Mouse (Mus musculus): Measurements from ENCODE around the gene Usb1. TPM values are rescaled to one million over a fixed set of nuclear protein-coding genes. Genes with fewer than 3 reads are reported as not detected.

Usb1 gene
- 39.6 and 45.5 TPM in 2 replicates for polyA plus RNA-seq (2015; fragmentation: Nextera tagmentation; extraction: Ambion mirVana)

- Histone ChIP-seq H3K27ac (ENCODE audit: low read length) (peak within 1 kb of the TSS; percentile 98), H3K4me3 (ENCODE audit: low read length) (peak within 1 kb of the TSS; percentile 91), H3K4me2 (ENCODE audit: low read depth, low read length) (peak within 1 kb of the TSS; percentile 55), H3K27me3 (ENCODE audit: control insufficient read depth, insufficient read depth, low read depth, low read length) (no peaks in the 10 kb centered on the region), H3K4me1 (replicated peaks; ENCODE audit: control insufficient read depth, insufficient read depth, low read length) (peaks cover 15% of the 10 kb centered on the region), H3K36me3 (ENCODE audit: control insufficient read depth, insufficient read depth, low read length) (peaks cover 34% of the 10 kb centered on the region), H3K9ac (ENCODE audit: low read length) (peak within 1 kb of the TSS; percentile 93), H3K9me3 (ENCODE audit: control insufficient read depth, low read length) (no peaks in the 10 kb centered on the region)
- ATAC-seq (ENCODE audit: low read depth) = peak; percentile 95
- 0% methylated on average over 44 of the region's 80 CpGs for WGBS
These were observed at the start of gene Usb1, which contains the start of gene Zfp319 for GRCm38 (mm10) chr8:95331720-95332436. Gene Usb1 (plus strand): TSS chr8:95332284. Gene Zfp319 (minus strand): TSS chr8:95331950.

- Histone ChIP-seq H3K27ac (ENCODE audit: low read length) (no peak overlapping the region), H3K27me3 (ENCODE audit: control insufficient read depth, insufficient read depth, low read depth, low read length) (no peaks in the 10 kb centered on the region), H3K9me3 (ENCODE audit: control insufficient read depth, low read length) (no peaks in the 10 kb centered on the region), H3K4me3 (ENCODE audit: low read length) (no peak overlapping the region), H3K4me2 (ENCODE audit: low read depth, low read length) (no peak overlapping the region), H3K4me1 (replicated peaks; ENCODE audit: control insufficient read depth, insufficient read depth, low read length) (0 out of 2 replicates have a peak, but pooled peaks cover 4% of the 10 kb centered on the region), H3K9ac (ENCODE audit: low read length) (no peak overlapping the region), H3K36me3 (ENCODE audit: control insufficient read depth, insufficient read depth, low read length) (no peaks in the 10 kb centered on the region)
- WGBS = 51% methylated on average over 6 of the region's 6 CpGs
- no peak for ATAC-seq (ENCODE audit: low read depth)
These were observed 42.9 kb upstream of the Usb1 start for GRCm38 (mm10) chr8:95289066-95289650.

DNA sequence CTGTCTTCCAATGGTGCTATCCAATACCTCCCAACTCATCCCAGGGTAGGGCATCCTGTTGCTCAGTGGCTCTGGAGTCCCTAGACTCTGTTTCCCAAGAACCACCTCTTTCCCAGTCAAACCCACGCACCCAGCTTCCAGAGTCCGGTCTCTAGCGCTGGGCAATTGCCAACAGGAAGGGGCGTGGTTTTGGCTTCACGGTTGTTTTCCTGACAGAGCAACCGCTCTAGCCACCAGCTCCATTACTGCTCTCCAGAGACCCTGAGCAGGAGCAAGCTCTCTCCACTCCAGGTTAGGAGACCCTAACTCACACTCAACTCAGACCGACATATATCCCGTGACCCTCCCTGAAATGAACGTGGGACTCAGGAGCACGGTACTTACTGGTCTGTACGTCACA is 38.9 kb upstream of the Usb1 start:
- H3K27me3 ChIP-seq (ENCODE audit: control insufficient read depth, insufficient read depth, low read depth, low read length) = no peaks in the 10 kb centered on the region
- ATAC-seq (ENCODE audit: low read depth) = peak; percentile 77
- H3K4me3 ChIP-seq (ENCODE audit: low read length) = peak overlapping the region; percentile 33
- no peaks in the 10 kb centered on the region for H3K36me3 ChIP-seq (ENCODE audit: control insufficient read depth, insufficient read depth, low read length)
- no peaks in the 10 kb centered on the region for H3K9me3 ChIP-seq (ENCODE audit: control insufficient read depth, low read length)
- peak overlapping the region; percentile 57 for H3K9ac ChIP-seq (ENCODE audit: low read length)
- peak overlapping the region; percentile 24; the same call in 1 of the 2 replicates for H3K27ac ChIP-seq (ENCODE audit: low read length)
- WGBS = 67% methylated on average over 11 of the region's 11 CpGs
- H3K4me2 ChIP-seq (ENCODE audit: low read depth, low read length) = peak overlapping the region; percentile 57
- 0 out of 2 replicates have a peak, but pooled peaks cover 5% of the 10 kb centered on the region for H3K4me1 ChIP-seq (replicated peaks; ENCODE audit: control insufficient read depth, insufficient read depth, low read length)

GRCm38 (mm10) chr8:95293891-95294290 is 38.2 kb upstream of the Usb1 start:
- WGBS = 52% methylated on average over 7 of the region's 7 CpGs
- Histone ChIP-seq H3K4me2 (ENCODE audit: low read depth, low read length) (peak overlapping the region; percentile 57), H3K36me3 (ENCODE audit: control insufficient read depth, insufficient read depth, low read length) (no peaks in the 10 kb centered on the region), H3K9ac (ENCODE audit: low read length) (peak overlapping the region; percentile 57), H3K4me3 (ENCODE audit: low read length) (peak overlapping the region; percentile 33), H3K9me3 (ENCODE audit: control insufficient read depth, low read length) (no peaks in the 10 kb centered on the region), H3K27me3 (ENCODE audit: control insufficient read depth, insufficient read depth, low read depth, low read length) (no peaks in the 10 kb centered on the region), H3K27ac (ENCODE audit: low read length) (peak overlapping the region; percentile 73), H3K4me1 (replicated peaks; ENCODE audit: control insufficient read depth, insufficient read depth, low read length) (0 out of 2 replicates have a peak, but pooled peaks cover 5% of the 10 kb centered on the region)
- ATAC-seq (ENCODE audit: low read depth) = peak; percentile 79

GRCm38 (mm10) chr8:95302410-95302809 is 29.7 kb upstream of the Usb1 start:
- H3K9ac ChIP-seq (ENCODE audit: low read length) = no peak overlapping the region
- WGBS = 15% methylated on average over 5 of the region's 5 CpGs
- no peaks in the 10 kb centered on the region for H3K4me1 ChIP-seq (replicated peaks; ENCODE audit: control insufficient read depth, insufficient read depth, low read length)
- no peaks in the 10 kb centered on the region for H3K27me3 ChIP-seq (ENCODE audit: control insufficient read depth, insufficient read depth, low read depth, low read length)
- H3K4me2 ChIP-seq (ENCODE audit: low read depth, low read length) = no peak overlapping the region
- H3K36me3 ChIP-seq (ENCODE audit: control insufficient read depth, insufficient read depth, low read length) = no peaks in the 10 kb centered on the region
- H3K9me3 ChIP-seq (ENCODE audit: control insufficient read depth, low read length) = no peaks in the 10 kb centered on the region
- no peak overlapping the region for H3K27ac ChIP-seq (ENCODE audit: low read length)
- H3K4me3 ChIP-seq (ENCODE audit: low read length) = no peak overlapping the region
- ATAC-seq (ENCODE audit: low read depth) = no peak

DNA sequence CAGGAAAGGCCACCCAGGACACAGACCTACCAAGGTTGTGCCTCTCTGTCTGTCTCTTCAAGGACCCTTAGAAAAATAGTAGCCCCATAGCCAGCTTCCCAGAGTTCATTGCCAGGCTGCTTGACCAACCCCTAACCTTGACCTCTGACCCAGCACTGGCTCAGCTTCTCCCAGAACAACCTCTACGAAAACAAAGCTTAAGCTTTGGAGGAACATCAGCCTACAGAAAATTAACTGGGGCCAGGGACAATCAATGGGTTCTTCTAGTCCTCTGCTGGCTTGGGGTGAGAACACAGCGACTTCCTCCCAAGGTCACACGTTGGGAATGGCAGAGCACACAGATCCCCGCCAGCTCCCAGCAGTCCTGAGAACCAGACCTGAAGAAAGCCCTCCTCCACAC is 26.6 kb upstream of the Usb1 start:
- Histone ChIP-seq H3K36me3 (ENCODE audit: control insufficient read depth, insufficient read depth, low read length) (no peaks in the 10 kb centered on the region), H3K27ac (ENCODE audit: low read length) (no peak overlapping the region), H3K9me3 (ENCODE audit: control insufficient read depth, low read length) (no peaks in the 10 kb centered on the region), H3K4me1 (replicated peaks; ENCODE audit: control insufficient read depth, insufficient read depth, low read length) (no peaks in the 10 kb centered on the region), H3K9ac (ENCODE audit: low read length) (no peak overlapping the region), H3K27me3 (ENCODE audit: control insufficient read depth, insufficient read depth, low read depth, low read length) (no peaks in the 10 kb centered on the region), H3K4me3 (ENCODE audit: low read length) (no peak overlapping the region), H3K4me2 (ENCODE audit: low read depth, low read length) (no peak overlapping the region)
- no peak for ATAC-seq (ENCODE audit: low read depth)
- 53% methylated on average over 4 of the region's 4 CpGs for WGBS

GRCm38 (mm10) chr8:95306431-95306830 is 25.7 kb upstream of the Usb1 start, which contains the start of gene Cngb1:
Gene Cngb1 (minus strand): TSS chr8:95306585.
- WGBS = 44% methylated on average over 6 of the region's 6 CpGs
- no peak within 1 kb of the TSS for H3K4me2 ChIP-seq (ENCODE audit: low read depth, low read length)
- no peak within 1 kb of the TSS for H3K9ac ChIP-seq (ENCODE audit: low read length)

DNA sequence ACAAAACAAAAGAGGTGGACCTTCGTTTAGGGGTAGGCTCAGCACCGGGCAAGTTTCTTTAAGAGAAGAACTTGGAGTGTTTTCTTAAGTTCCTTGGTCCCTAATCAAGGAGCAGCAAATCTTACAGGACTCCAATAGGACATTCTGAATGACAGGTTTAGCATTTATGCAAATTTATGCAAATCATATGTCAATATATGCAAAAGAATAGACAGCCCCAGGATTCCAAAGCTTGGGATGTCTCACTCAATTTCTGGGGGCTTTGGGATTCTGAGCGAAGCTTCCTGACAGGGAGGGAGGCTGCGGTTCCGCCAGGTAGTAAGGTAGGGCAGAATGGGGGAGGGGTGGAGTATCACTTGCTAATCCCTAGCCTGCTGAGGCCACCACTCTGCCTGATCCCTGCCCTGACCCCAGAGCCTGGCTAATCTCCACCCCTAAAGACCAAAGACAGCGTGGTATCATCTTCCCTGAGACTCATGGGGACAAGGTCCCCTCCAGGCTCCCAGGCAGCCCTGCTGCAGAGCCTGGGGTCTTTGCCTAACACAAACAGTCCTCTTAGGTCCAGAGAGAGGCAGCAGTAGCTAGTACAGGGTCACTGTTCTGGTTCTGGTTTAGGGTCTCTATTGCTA is 21.6 kb upstream of the Usb1 start, which contains the start of gene Tepp:
Gene Tepp, plus strand, starts transcription at position 225 of the 629 bp plus-strand sequence.
- Histone ChIP-seq H3K9me3 (ENCODE audit: control insufficient read depth, low read length) (no peaks in the 10 kb centered on the region), H3K9ac (ENCODE audit: low read length) (no peak within 1 kb of the TSS), H3K4me2 (ENCODE audit: low read depth, low read length) (no peak within 1 kb of the TSS), H3K4me3 (ENCODE audit: low read length) (no peak within 1 kb of the TSS), H3K4me1 (replicated peaks; ENCODE audit: control insufficient read depth, insufficient read depth, low read length) (no peaks in the 10 kb centered on the region), H3K36me3 (ENCODE audit: control insufficient read depth, insufficient read depth, low read length) (no peaks in the 10 kb centered on the region), H3K27ac (ENCODE audit: low read length) (no peak within 1 kb of the TSS), H3K27me3 (ENCODE audit: control insufficient read depth, insufficient read depth, low read depth, low read length) (no peaks in the 10 kb centered on the region)
- ATAC-seq (ENCODE audit: low read depth) = no peak
- 37% methylated on average over 6 of the region's 6 CpGs for WGBS

More at GRCm38 (mm10) chr8:95306431-95306830, 25.7 kb upstream of the Usb1 start, which contains the start of gene Cngb1:
- H3K9me3 ChIP-seq (ENCODE audit: control insufficient read depth, low read length) = no peaks in the 10 kb centered on the region
- H3K4me3 ChIP-seq (ENCODE audit: low read length) = no peak within 1 kb of the TSS
- ATAC-seq (ENCODE audit: low read depth) = no peak
- no peaks in the 10 kb centered on the region for H3K4me1 ChIP-seq (replicated peaks; ENCODE audit: control insufficient read depth, insufficient read depth, low read length)
- H3K27ac ChIP-seq (ENCODE audit: low read length) = no peak within 1 kb of the TSS
- no peaks in the 10 kb centered on the region for H3K36me3 ChIP-seq (ENCODE audit: control insufficient read depth, insufficient read depth, low read length)
- no peaks in the 10 kb centered on the region for H3K27me3 ChIP-seq (ENCODE audit: control insufficient read depth, insufficient read depth, low read depth, low read length)

DNA sequence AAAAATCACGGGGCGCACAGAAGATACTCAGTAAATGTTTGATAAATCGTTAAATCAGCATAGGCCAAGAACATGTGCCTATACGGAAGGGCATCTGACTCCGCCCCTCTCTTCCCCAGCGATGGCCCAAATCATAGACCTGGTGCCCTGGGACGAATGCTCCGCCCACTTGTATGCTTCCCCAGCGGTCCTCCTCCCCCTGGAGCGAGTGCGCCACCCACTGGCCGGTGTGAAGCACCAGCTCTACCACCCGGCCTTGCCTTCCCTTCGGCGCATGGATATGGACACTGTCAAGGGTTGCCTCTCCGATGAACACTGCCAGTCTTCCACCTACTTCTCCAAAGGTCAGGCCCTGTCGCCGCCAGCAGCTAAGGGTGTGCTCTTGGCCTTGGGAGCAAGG is 19.2 kb upstream of the Usb1 start:
- H3K27me3 ChIP-seq (ENCODE audit: control insufficient read depth, insufficient read depth, low read depth, low read length) = no peaks in the 10 kb centered on the region
- ATAC-seq (ENCODE audit: low read depth) = no peak
- WGBS = 58% methylated on average over 18 of the region's 18 CpGs

More for the DNA sequence above, 19.2 kb upstream of the Usb1 start:
- no peaks in the 10 kb centered on the region for H3K36me3 ChIP-seq (ENCODE audit: control insufficient read depth, insufficient read depth, low read length)
- no peak overlapping the region for H3K9ac ChIP-seq (ENCODE audit: low read length)
- H3K4me2 ChIP-seq (ENCODE audit: low read depth, low read length) = no peak overlapping the region
- no peaks in the 10 kb centered on the region for H3K4me1 ChIP-seq (replicated peaks; ENCODE audit: control insufficient read depth, insufficient read depth, low read length)
- H3K4me3 ChIP-seq (ENCODE audit: low read length) = no peak overlapping the region
- H3K27ac ChIP-seq (ENCODE audit: low read length) = no peak overlapping the region
- no peaks in the 10 kb centered on the region for H3K9me3 ChIP-seq (ENCODE audit: control insufficient read depth, low read length)
